Mouse (Mus musculus): Measurements from ENCODE around the gene Rph3al.

Rph3al gene

GRCm38 (mm10) chr11:75796536-75797246 is 141.5 kb downstream of the Rph3al start:
- peak; percentile 25 for DNase-seq

GRCm38 (mm10) chr11:75796029-75796445 is 142.2 kb downstream of the Rph3al start, which contains the start of gene Doc2b:
Gene Doc2b (minus strand): TSS chr11:75796049.
- peak; percentile 70 for DNase-seq

GRCm38 (mm10) chr11:75795321-75795636 is 142.9 kb downstream of the Rph3al start:
- DNase-seq, result no peak

GRCm38 (mm10) chr11:75794602-75795320 is 143.5 kb downstream of the Rph3al start:
- no peak for DNase-seq

GRCm38 (mm10) chr11:75793351-75793750 is 144.9 kb downstream of the Rph3al start:
- DNase-seq, result no peak

GRCm38 (mm10) chr11:75792535-75792934 is 145.7 kb downstream of the Rph3al start:
- no peak for DNase-seq

- no peak for DNase-seq
Observed at GRCm38 (mm10) chr11:75785897-75786296, 152.3 kb downstream of the Rph3al start.

GRCm38 (mm10) chr11:75783799-75784198 is 154.4 kb downstream of the Rph3al start:
- DNase-seq, result no peak

GRCm38 (mm10) chr11:75781919-75782318 is 156.3 kb downstream of the Rph3al start:
- peak; percentile 72 for DNase-seq

Data from cerebellum, adult 9-11 months (tissue).